Mouse (Mus musculus) adrenal gland, adult 8-10 months (tissue): ENCODE measurements around the gene Slc10a6. TPM values are rescaled to one million over a fixed set of nuclear protein-coding genes. Genes with fewer than 3 reads are reported as not detected.

ENCODE experiments used
- total RNA-seq, 4 experiments: library from RNA; stranded (reverse); gene quantifications; 2 replicates each; pipeline ENCODE4 v1.2.4; 2022

The Slc10a6 gene
- total RNA-seq, 4 experiments from 2014 or later: 1.2 to 3.6 (median 1.9) TPM

Other genes with a start within 250 kb of the Slc10a6 start
- 10 to 100 TPM; 25.3 to 65.4 (median 41.0) TPM for gene Ptpn13, start 204.2 kb downstream of the Slc10a6 start, total RNA-seq
- not detected for gene 1700016H13Rik, start 26.6 kb upstream of the Slc10a6 start, total RNA-seq
- gene Aff1, start 63.0 kb upstream of the Slc10a6 start, total RNA-seq: 10 to 100 TPM; 44.1 to 57.5 (median 51.0) TPM